Mouse (Mus musculus): ENCODE measurements at regions not wholly inside any gene's neighbourhood (a gene's known extent, or its start where the extent isn't known, plus 50 kb on each side); places are given as distances from the start of the nearest gene placed in this dataset.
A peak's percentile ranks its signal among the peaks of the same experiment; 100 is the strongest.

DNA sequence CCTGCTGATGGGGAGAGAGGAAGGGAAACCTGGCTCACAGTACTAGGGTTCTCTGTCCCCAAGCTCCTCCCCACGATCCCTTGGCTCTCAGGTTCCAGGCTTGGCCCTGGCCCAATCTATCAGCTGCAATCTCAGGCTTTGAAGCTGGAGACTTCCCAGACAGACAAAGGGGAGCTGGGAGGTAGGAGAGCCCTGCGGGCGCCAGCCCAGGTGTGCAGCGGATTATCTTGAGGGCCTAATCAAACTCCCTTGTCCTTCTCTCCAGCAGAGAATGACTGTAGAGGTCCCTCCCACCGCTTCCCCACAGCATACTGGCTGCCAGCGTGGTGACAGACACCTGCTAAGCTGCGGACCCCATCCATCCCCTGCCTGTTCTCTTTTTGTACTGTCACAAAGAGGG lies 121.1 kb upstream of the Unc5b start:
- Histone ChIP-seq H3K9ac (ENCODE audit: low read length) (no peak overlapping the region), H3K4me3 (ENCODE audit: low read depth, low read length) (no peak overlapping the region), H3K27ac (ENCODE audit: low read depth, low read length) (no peak overlapping the region), H3K4me1 (ENCODE audit: control insufficient read depth, insufficient read depth, low read length) (no peaks in the 10 kb centered on the region), H3K4me2 (no peak overlapping the region), H3K9me3 (ENCODE audit: control insufficient read depth, low read length) (no peaks in the 10 kb centered on the region), H3K27me3 (ENCODE audit: control insufficient read depth, insufficient read depth, low read length) (no peaks in the 10 kb centered on the region), H3K36me3 (ENCODE audit: control insufficient read depth, insufficient read depth, low read length) (no peaks in the 10 kb centered on the region)
- 9% methylated on average over 7 of the region's 7 CpGs for WGBS
- ATAC-seq (ENCODE audit: low FRiP score): no peak
- no peak for DNase-seq (ENCODE audit: low spot score, missing footprints)

DNA sequence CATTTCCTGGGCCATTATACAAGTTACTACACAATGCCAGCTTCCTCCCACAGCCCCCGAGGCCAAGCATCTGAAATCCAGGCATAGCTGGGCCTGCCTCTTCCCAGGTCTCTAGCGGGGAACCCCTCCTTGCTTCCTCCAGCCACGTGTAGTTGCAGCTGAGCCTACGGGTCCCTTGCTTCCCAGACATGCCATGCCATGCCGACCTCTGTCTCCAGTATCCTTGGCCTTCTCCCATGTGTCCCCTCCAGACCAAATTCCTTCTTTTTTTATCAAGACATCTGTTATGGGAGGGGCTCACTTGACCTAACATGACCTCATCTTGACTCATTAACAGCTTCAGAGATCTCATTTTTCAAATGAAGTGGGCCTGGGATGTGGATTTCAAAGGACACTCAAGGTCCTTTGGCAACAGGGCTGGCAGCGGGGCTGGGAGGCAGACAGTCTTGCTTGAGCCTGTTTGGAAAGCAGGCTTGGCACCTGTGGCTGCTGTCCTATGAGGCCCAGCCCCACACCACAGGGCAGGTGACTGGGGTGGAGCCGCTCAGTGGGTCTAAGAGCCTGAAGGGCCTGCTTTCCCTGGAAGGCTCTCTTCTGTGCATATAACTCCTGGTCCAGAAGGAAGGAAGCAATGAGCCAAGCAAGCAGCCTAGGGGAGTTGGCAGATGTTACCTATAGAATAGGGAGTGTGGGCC lies 117.7 kb upstream of the Unc5b start:
- Histone ChIP-seq H3K27me3 (ENCODE audit: control insufficient read depth, insufficient read depth, low read length) (no peaks in the 10 kb centered on the region), H3K4me3 (ENCODE audit: low read depth, low read length) (no peak overlapping the region), H3K4me2 (no peak overlapping the region), H3K9me3 (ENCODE audit: control insufficient read depth, low read length) (no peaks in the 10 kb centered on the region), H3K27ac (ENCODE audit: low read depth, low read length) (no peak overlapping the region), H3K9ac (ENCODE audit: low read length) (no peak overlapping the region), H3K36me3 (ENCODE audit: control insufficient read depth, insufficient read depth, low read length) (no peaks in the 10 kb centered on the region), H3K4me1 (ENCODE audit: control insufficient read depth, insufficient read depth, low read length) (no peaks in the 10 kb centered on the region)
- 58% methylated on average over 7 of the region's 7 CpGs for WGBS
- DNase-seq (ENCODE audit: low spot score, missing footprints) (no peak), ATAC-seq (ENCODE audit: low FRiP score) (no peak)

DNA sequence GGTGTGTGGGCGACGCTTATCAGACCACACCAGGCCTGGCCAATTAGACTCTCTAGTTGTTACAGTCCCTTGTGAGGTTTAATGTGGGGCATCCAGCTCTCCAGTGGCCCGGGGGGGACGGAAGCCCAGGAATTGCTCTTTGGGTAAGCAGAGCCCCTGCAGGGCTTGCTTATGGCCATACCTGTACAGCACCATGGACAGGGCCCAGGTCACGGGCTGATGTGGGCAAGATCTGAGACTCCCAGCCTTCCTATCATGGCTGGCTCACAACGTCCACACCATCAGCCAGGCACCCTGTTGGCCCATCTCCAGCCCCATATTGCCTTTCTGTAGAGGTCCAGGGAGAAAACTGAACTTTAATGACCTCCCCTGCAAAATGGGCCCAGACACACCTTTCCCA lies 111.7 kb upstream of the Unc5b start:
- H3K9ac ChIP-seq (ENCODE audit: low read length): no peak overlapping the region
- H3K9me3 ChIP-seq (ENCODE audit: control insufficient read depth, low read length): no peaks in the 10 kb centered on the region
- no peaks in the 10 kb centered on the region for H3K36me3 ChIP-seq (ENCODE audit: control insufficient read depth, insufficient read depth, low read length)
- DNase-seq (ENCODE audit: low spot score, missing footprints) (no peak), ATAC-seq (ENCODE audit: low FRiP score) (no peak)
- no peaks in the 10 kb centered on the region for H3K27me3 ChIP-seq (ENCODE audit: control insufficient read depth, insufficient read depth, low read length)
- 87% methylated on average over 6 of the region's 6 CpGs for WGBS
- H3K4me3 ChIP-seq (ENCODE audit: low read depth, low read length): no peak overlapping the region
- H3K27ac ChIP-seq (ENCODE audit: low read depth, low read length): no peak overlapping the region
- H3K4me2 ChIP-seq: no peak overlapping the region
- H3K4me1 ChIP-seq (ENCODE audit: control insufficient read depth, insufficient read depth, low read length): no peaks in the 10 kb centered on the region; the same call in 1 of the 2 replicates

DNA sequence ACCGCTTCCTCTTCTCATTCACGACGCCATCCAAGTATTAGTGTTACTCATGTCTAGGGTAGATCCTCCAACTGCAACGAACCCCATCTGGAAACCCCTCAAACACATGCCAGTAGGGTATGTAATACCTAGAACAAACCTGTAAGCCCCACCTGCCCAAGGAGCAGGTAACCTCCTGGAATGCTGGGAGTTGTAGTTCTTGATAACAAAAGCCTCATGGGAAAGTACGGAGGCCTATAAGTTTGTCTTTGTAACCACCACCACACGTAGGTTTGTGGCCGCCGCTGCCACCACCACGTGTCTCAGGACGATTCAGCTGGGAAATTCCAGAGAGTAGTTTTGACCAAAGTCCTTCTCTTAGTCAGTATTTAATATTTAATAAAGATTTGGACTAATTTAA lies 107.4 kb upstream of the Unc5b start:
- ATAC-seq (ENCODE audit: low FRiP score) (no peak), DNase-seq (ENCODE audit: low spot score, missing footprints) (no peak)
- no peaks in the 10 kb centered on the region for H3K36me3 ChIP-seq (ENCODE audit: control insufficient read depth, insufficient read depth, low read length)
- no peak overlapping the region for H3K9ac ChIP-seq (ENCODE audit: low read length)
- H3K9me3 ChIP-seq (ENCODE audit: control insufficient read depth, low read length): no peaks in the 10 kb centered on the region
- WGBS: 89% methylated on average over 10 of the region's 10 CpGs
- H3K27me3 ChIP-seq (ENCODE audit: control insufficient read depth, insufficient read depth, low read length): peaks cover 12% of the 10 kb centered on the region
- no peak overlapping the region for H3K4me3 ChIP-seq (ENCODE audit: low read depth, low read length)
- H3K4me2 ChIP-seq: no peak overlapping the region
- no peak overlapping the region for H3K27ac ChIP-seq (ENCODE audit: low read depth, low read length)
- peaks cover 25% of the 10 kb centered on the region for H3K4me1 ChIP-seq (ENCODE audit: control insufficient read depth, insufficient read depth, low read length)

DNA sequence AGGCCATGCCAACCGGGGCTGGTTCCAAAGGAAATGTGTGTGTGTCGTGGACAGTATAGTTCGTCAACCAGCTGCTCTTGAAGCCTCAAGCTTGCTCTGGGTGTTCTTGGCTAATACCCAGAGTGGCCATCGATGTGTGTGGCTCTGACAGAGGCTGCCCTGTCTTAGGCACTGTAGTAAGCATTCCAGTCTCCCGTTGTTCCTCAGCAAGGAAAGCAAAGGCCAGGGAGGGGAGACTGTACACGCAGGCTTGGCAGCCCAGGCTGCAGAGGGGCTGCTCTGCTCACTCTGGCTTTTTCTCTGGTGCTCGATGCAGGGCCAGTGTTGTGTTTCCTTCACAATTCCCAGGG lies 106.1 kb upstream of the Unc5b start:
- ATAC-seq (ENCODE audit: low FRiP score): peak; percentile 43
- Histone ChIP-seq H3K27ac (ENCODE audit: low read depth, low read length) (no peak overlapping the region), H3K4me2 (no peak overlapping the region), H3K4me3 (ENCODE audit: low read depth, low read length) (no peak overlapping the region), H3K9me3 (ENCODE audit: control insufficient read depth, low read length) (no peaks in the 10 kb centered on the region), H3K9ac (ENCODE audit: low read length) (no peak overlapping the region), H3K27me3 (ENCODE audit: control insufficient read depth, insufficient read depth, low read length) (peaks cover 14% of the 10 kb centered on the region), H3K36me3 (ENCODE audit: control insufficient read depth, insufficient read depth, low read length) (no peaks in the 10 kb centered on the region), H3K4me1 (ENCODE audit: control insufficient read depth, insufficient read depth, low read length) (peaks cover 25% of the 10 kb centered on the region)
- DNase-seq (ENCODE audit: low spot score, missing footprints): no peak
- WGBS: 53% methylated on average over 7 of the region's 7 CpGs

DNA sequence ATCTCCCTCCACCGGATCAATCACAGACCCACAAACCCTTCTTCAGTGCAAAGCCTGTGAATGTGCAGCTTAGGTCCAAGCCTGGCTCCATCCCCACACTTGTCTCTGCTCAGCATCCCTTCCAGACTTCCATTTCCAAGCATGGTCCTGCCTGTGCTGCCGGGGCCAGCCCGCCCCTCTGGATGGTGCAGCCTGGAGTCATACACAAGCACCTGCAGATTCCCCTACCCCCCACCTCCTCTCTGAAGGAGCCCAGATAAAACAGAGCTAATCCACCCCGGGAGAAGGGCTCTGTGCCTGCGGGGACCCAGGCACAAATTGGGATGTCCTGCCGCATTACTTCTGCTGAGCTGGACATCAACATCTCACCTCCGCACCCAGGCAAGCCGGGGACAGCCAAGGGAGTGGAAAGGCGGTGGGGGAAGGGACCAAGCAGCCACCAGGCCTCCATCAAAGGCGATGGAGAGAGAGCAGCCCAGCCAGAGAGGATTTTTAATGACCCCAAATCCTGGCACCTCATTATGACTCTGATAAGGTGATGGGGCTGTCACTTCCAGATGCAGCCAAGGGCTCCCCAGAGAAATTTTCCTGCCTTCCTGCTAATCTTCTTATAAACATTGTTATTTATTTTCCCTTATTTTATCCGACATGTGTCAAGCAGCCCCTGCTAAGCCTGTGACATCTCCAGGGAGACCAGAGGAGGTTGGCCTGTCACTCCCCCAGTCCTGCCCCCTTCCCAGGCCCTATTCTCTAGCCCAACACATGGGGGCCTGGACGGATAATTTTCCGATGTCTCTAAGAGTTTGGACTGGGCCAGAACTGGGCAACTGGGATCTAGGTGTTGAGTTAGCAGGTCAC lies 105.5 kb upstream of the Unc5b start:
- no peaks in the 10 kb centered on the region for H3K36me3 ChIP-seq (ENCODE audit: control insufficient read depth, insufficient read depth, low read length)
- H3K9me3 ChIP-seq (ENCODE audit: control insufficient read depth, low read length): no peaks in the 10 kb centered on the region
- DNase-seq (ENCODE audit: low spot score, missing footprints): no peak
- H3K27me3 ChIP-seq (ENCODE audit: control insufficient read depth, insufficient read depth, low read length): peaks cover 14% of the 10 kb centered on the region
- H3K4me2 ChIP-seq: no peak overlapping the region
- WGBS: 8% methylated on average over 13 of the region's 13 CpGs
- H3K9ac ChIP-seq (ENCODE audit: low read length): peak overlapping the region; percentile 17; the same call in 1 of the 2 replicates
- H3K4me1 ChIP-seq (ENCODE audit: control insufficient read depth, insufficient read depth, low read length): peaks cover 28% of the 10 kb centered on the region
- peak; percentile 80 for ATAC-seq (ENCODE audit: low FRiP score)
- H3K27ac ChIP-seq (ENCODE audit: low read depth, low read length): peak overlapping the region; percentile 27; the same call in 1 of the 2 replicates
- H3K4me3 ChIP-seq (ENCODE audit: low read depth, low read length): no peak overlapping the region

DNA sequence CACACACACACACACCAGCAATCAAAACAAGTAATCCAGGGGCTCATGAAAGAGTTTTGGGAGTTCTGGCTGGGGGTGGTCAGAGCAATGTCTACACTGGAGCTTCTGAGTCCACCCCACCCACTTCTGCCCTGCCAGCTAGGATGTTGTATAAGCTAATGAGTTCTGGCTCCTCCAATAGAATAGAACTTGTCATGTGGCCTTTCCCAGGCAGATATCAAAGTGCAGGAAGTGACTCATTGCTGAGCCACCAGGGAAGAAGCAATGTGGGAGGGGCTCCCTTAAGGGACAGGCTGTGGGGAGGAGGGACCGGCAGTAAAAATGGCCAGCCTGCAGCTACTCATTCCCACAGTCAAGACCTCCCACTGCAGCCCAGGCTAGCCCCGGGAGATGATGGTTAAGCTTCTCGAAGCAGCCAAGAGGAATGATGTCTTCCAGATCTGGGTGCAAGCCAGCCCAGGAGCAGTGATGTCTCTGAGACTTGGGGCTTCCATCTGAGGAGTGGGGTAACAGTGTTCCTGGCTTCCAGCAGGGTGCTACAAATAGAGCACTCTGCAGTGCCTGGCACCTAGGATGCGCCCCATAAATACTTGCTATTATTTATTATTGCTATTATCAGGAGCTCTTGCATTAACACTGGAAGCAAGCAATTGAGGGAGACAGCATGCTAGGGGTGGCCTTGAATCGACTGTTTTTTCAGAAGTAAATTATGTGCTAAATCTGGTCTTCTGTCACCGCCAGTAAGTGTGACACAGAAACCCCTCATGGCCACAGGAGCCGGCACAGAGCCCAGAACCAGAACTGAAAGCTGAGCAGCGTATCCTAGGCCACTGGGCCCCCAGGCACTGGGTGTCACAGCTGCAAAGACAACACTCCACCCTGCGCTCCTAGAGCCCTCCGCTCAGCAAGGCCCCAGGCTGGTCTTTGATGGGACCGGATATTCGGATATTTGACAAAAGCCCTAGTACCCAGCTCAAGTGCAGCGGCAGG lies 103.2 kb upstream of the Unc5b start:
- no peaks in the 10 kb centered on the region for H3K36me3 ChIP-seq (ENCODE audit: control insufficient read depth, insufficient read depth, low read length)
- H3K9ac ChIP-seq (ENCODE audit: low read length): no peak overlapping the region
- H3K4me3 ChIP-seq (ENCODE audit: low read depth, low read length): no peak overlapping the region
- ATAC-seq (ENCODE audit: low FRiP score) (no peak), DNase-seq (ENCODE audit: low spot score, missing footprints) (no peak)
- H3K4me1 ChIP-seq (ENCODE audit: control insufficient read depth, insufficient read depth, low read length): peaks cover 31% of the 10 kb centered on the region
- H3K4me2 ChIP-seq: no peak overlapping the region
- WGBS: 69% methylated on average over 13 of the region's 13 CpGs
- no peak overlapping the region for H3K27ac ChIP-seq (ENCODE audit: low read depth, low read length)
- H3K9me3 ChIP-seq (ENCODE audit: control insufficient read depth, low read length): no peaks in the 10 kb centered on the region
- peaks cover 14% of the 10 kb centered on the region for H3K27me3 ChIP-seq (ENCODE audit: control insufficient read depth, insufficient read depth, low read length)

DNA sequence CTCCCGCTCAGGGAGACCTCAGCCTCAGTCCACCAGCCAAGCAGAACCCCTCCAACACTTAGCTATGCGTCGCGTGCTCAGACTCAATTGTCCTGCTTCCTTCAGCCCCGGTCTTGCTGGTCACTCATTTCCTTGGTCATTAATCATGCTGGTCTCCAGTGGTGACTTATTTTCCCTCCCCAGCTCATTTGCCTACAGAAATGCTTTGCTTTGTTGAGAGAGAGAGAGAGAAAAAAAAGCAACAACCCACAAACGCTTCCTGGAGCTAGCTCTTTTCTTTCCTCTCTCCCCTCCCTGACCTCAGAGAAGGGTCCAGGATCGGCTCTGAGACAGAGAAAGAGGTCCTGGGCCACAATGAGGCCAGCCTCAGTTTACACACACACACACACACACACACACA lies 102.5 kb upstream of the Unc5b start:
- no peak overlapping the region for H3K4me2 ChIP-seq
- no peaks in the 10 kb centered on the region for H3K36me3 ChIP-seq (ENCODE audit: control insufficient read depth, insufficient read depth, low read length)
- H3K9me3 ChIP-seq (ENCODE audit: control insufficient read depth, low read length): no peaks in the 10 kb centered on the region
- ATAC-seq (ENCODE audit: low FRiP score) (no peak), DNase-seq (ENCODE audit: low spot score, missing footprints) (no peak)
- no peak overlapping the region for H3K4me3 ChIP-seq (ENCODE audit: low read depth, low read length)
- WGBS: 23% methylated on average over 7 of the region's 7 CpGs
- H3K4me1 ChIP-seq (ENCODE audit: control insufficient read depth, insufficient read depth, low read length): peaks cover 31% of the 10 kb centered on the region
- H3K9ac ChIP-seq (ENCODE audit: low read length): no peak overlapping the region
- H3K27me3 ChIP-seq (ENCODE audit: control insufficient read depth, insufficient read depth, low read length): peaks cover 17% of the 10 kb centered on the region
- H3K27ac ChIP-seq (ENCODE audit: low read depth, low read length): no peak overlapping the region

Measured in midbrain, embryonic 11.5 days (tissue).